Mouse (Mus musculus) hindbrain, embryonic 16.5 days (tissue): ENCODE measurements at regions not wholly inside any gene's neighbourhood (a gene's known extent, or its start where the extent isn't known, plus 50 kb on each side); places are given as distances from the start of the nearest gene placed in this dataset.

Experiments
- ATAC-seq: fragments of 200-750 bp; cut with Nextera tagmentation; 2 replicates; pipeline ENCODE4 v1.8.0; 2017; ENCODE audit warnings: moderate TSS enrichment, moderate library complexity
- H3K27ac ChIP-seq: fragments of 300-500 bp; sonication (generic); 2 replicates; pipeline ENCODE4 v1.5.1; 2014; ENCODE audit warnings: low read depth, mild to moderate bottlenecking, control low read depth, low read length, moderate library complexity
- H3K27me3 ChIP-seq: fragments of 300-500 bp; sonication (generic); replicated peaks from 2 replicates; pipeline ENCODE4 v1.6.1; 2014; ENCODE audit warnings: low read length; ENCODE audit not compliant: control insufficient read depth, insufficient read depth
- H3K36me3 ChIP-seq: fragments of 300-500 bp; sonication (generic); 2 replicates; pipeline ENCODE4 v1.6.1; 2014; ENCODE audit warnings: mild to moderate bottlenecking, low read length, moderate library complexity, mixed read lengths; ENCODE audit not compliant: control insufficient read depth, insufficient read depth
- H3K4me1 ChIP-seq: fragments of 300-500 bp; sonication (generic); 2 replicates; pipeline ENCODE4 v1.6.1; 2014; ENCODE audit warnings: low read depth, low read length; ENCODE audit not compliant: control insufficient read depth, insufficient read depth
- H3K4me2 ChIP-seq: fragments of 300-500 bp; sonication (generic); 2 replicates; pipeline ENCODE4 v1.6.1; 2014; ENCODE audit warnings: mild to moderate bottlenecking, low read length, control low read depth, moderate library complexity
- H3K4me3 ChIP-seq: fragments of 300-500 bp; sonication (generic); 2 replicates; pipeline ENCODE4 v1.5.1; 2014; ENCODE audit warnings: mild to moderate bottlenecking, low read length, control low read depth, moderate library complexity
- H3K9ac ChIP-seq: fragments of 300-500 bp; sonication (generic); 2 replicates; pipeline ENCODE4 v1.6.1; 2014; ENCODE audit warnings: low read depth, mild to moderate bottlenecking, control low read depth, low read length, moderate library complexity
- H3K9me3 ChIP-seq: fragments of 300-500 bp; sonication (generic); 2 replicates; pipeline ENCODE4 v1.6.1; 2014; ENCODE audit warnings: mild to moderate bottlenecking, low read length, moderate library complexity; ENCODE audit not compliant: control insufficient read depth
- WGBS: fragments of 180-500 bp; shearing (Covaris S2); extraction: QIAGEN DNeasy Blood & Tissue Kit; methylation state at CpG from one replicate; pipeline ENCODE4 v1.1.7; 2014; 5-methylcytosine and 5-hydroxymethylcytosine counted together

- ATAC-seq = no peak
- WGBS = 84% methylated on average over 2 of the region's 2 CpGs
Measured at GRCm38 (mm10) chr3:143978703-143979102, 226.3 kb downstream of the Lmo4 start.

GRCm38 (mm10) chr3:143977886-143978447 is 227.1 kb downstream of the Lmo4 start:
- no peaks in the 10 kb centered on the region for H3K27me3 ChIP-seq
- WGBS = 90% methylated on average over 7 of the region's 7 CpGs
- no peaks in the 10 kb centered on the region for H3K4me1 ChIP-seq
- no peaks in the 10 kb centered on the region for H3K9me3 ChIP-seq
- no peaks in the 10 kb centered on the region for H3K36me3 ChIP-seq
- no peak for ATAC-seq
- no peak overlapping the region for H3K4me2 ChIP-seq
- H3K27ac ChIP-seq = no peak overlapping the region
- no peak overlapping the region for H3K4me3 ChIP-seq
- H3K9ac ChIP-seq = no peak overlapping the region

More at GRCm38 (mm10) chr3:143978703-143979102, 226.3 kb downstream of the Lmo4 start:
- H3K27me3 ChIP-seq = no peaks in the 10 kb centered on the region
- H3K27ac ChIP-seq = no peak overlapping the region
- H3K4me1 ChIP-seq = no peaks in the 10 kb centered on the region
- H3K36me3 ChIP-seq = no peaks in the 10 kb centered on the region
- H3K9me3 ChIP-seq = no peaks in the 10 kb centered on the region
- H3K9ac ChIP-seq = no peak overlapping the region
- no peak overlapping the region for H3K4me2 ChIP-seq
- no peak overlapping the region for H3K4me3 ChIP-seq

GRCm38 (mm10) chr3:143973582-143973981 is 231.4 kb downstream of the Lmo4 start:
- H3K27ac ChIP-seq = no peak overlapping the region
- H3K4me2 ChIP-seq = no peak overlapping the region
- H3K9ac ChIP-seq = no peak overlapping the region
- H3K27me3 ChIP-seq = no peaks in the 10 kb centered on the region
- H3K4me1 ChIP-seq = no peaks in the 10 kb centered on the region
- no peaks in the 10 kb centered on the region for H3K36me3 ChIP-seq
- no peak overlapping the region for H3K4me3 ChIP-seq
- no peaks in the 10 kb centered on the region for H3K9me3 ChIP-seq
- peak; percentile 56; the same call in 1 of the 2 replicates for ATAC-seq
- 71% methylated on average over 9 of the region's 9 CpGs for WGBS

- no peak overlapping the region for H3K4me3 ChIP-seq
- no peak overlapping the region for H3K4me2 ChIP-seq
- H3K4me1 ChIP-seq = no peaks in the 10 kb centered on the region
- H3K27me3 ChIP-seq = no peaks in the 10 kb centered on the region
- H3K27ac ChIP-seq = no peak overlapping the region
- no peak for ATAC-seq
- no peak overlapping the region for H3K9ac ChIP-seq
- H3K9me3 ChIP-seq = no peaks in the 10 kb centered on the region
- no peaks in the 10 kb centered on the region for H3K36me3 ChIP-seq
Measured at GRCm38 (mm10) chr3:143972351-143972750, 232.7 kb downstream of the Lmo4 start.

- no peak for ATAC-seq
- H3K4me2 ChIP-seq = no peak overlapping the region
- H3K27me3 ChIP-seq = no peaks in the 10 kb centered on the region
- H3K27ac ChIP-seq = no peak overlapping the region
- H3K36me3 ChIP-seq = no peaks in the 10 kb centered on the region
- no peak overlapping the region for H3K4me3 ChIP-seq
- no peak overlapping the region for H3K9ac ChIP-seq
- no peaks in the 10 kb centered on the region for H3K9me3 ChIP-seq
- no peaks in the 10 kb centered on the region for H3K4me1 ChIP-seq
- 85% methylated on average over 11 of the region's 11 CpGs for WGBS
Measured at GRCm38 (mm10) chr3:143970771-143971170, 234.2 kb downstream of the Lmo4 start.

GRCm38 (mm10) chr3:143955508-143955907 is 249.5 kb downstream of the Lmo4 start:
- Histone ChIP-seq H3K27ac (no peak overlapping the region), H3K36me3 (no peaks in the 10 kb centered on the region), H3K9me3 (no peaks in the 10 kb centered on the region), H3K27me3 (no peaks in the 10 kb centered on the region), H3K4me2 (no peak overlapping the region), H3K9ac (no peak overlapping the region), H3K4me1 (no peaks in the 10 kb centered on the region), H3K4me3 (no peak overlapping the region)
- no peak for ATAC-seq
- 93% methylated on average over 7 of the region's 7 CpGs for WGBS

- 94% methylated on average over 7 of the region's 7 CpGs for WGBS
- H3K36me3 ChIP-seq = no peaks in the 10 kb centered on the region
- H3K27me3 ChIP-seq = no peaks in the 10 kb centered on the region
- no peak overlapping the region for H3K4me2 ChIP-seq
- no peaks in the 10 kb centered on the region for H3K4me1 ChIP-seq
- H3K9me3 ChIP-seq = no peaks in the 10 kb centered on the region
- no peak overlapping the region for H3K4me3 ChIP-seq
- no peak overlapping the region for H3K27ac ChIP-seq
- H3K9ac ChIP-seq = no peak overlapping the region
- no peak for ATAC-seq
Measured at GRCm38 (mm10) chr3:143954822-143955221, 250.2 kb downstream of the Lmo4 start.

GRCm38 (mm10) chr3:143952289-143952688 is 252.7 kb downstream of the Lmo4 start:
- Histone ChIP-seq H3K36me3 (no peaks in the 10 kb centered on the region), H3K4me3 (no peak overlapping the region), H3K9ac (no peak overlapping the region), H3K9me3 (no peaks in the 10 kb centered on the region), H3K4me1 (peaks cover 2% of the 10 kb centered on the region; the same call in 1 of the 2 replicates), H3K27me3 (no peaks in the 10 kb centered on the region), H3K4me2 (no peak overlapping the region), H3K27ac (no peak overlapping the region)
- ATAC-seq = no peak
- 80% methylated on average over 8 of the region's 8 CpGs for WGBS

- H3K4me1 ChIP-seq = peaks cover 2% of the 10 kb centered on the region; the same call in 1 of the 2 replicates
- WGBS = 17% methylated on average over 8 of the region's 8 CpGs
- peak; percentile 68 for ATAC-seq
- H3K9ac ChIP-seq = no peak overlapping the region
- H3K9me3 ChIP-seq = no peaks in the 10 kb centered on the region
- H3K27me3 ChIP-seq = no peaks in the 10 kb centered on the region
- no peak overlapping the region for H3K4me3 ChIP-seq
- H3K4me2 ChIP-seq = no peak overlapping the region
- H3K27ac ChIP-seq = no peak overlapping the region
- no peaks in the 10 kb centered on the region for H3K36me3 ChIP-seq
Measured at GRCm38 (mm10) chr3:143949656-143950055, 255.4 kb downstream of the Lmo4 start.
